Mouse (Mus musculus) kidney, postnatal 0 days (tissue): ENCODE results near the gene Ptprg. TPM values are rescaled to one million over a fixed set of nuclear protein-coding genes. Genes with fewer than 3 reads are reported as not detected.

Experiments used
- ATAC-seq: fragments of 200-750 bp; cut with Nextera tagmentation; replicated peaks from 2 replicates; pipeline ENCODE4 v1.8.0; 2017; ENCODE audit warnings: low read depth, moderate number of reproducible peaks, moderate TSS enrichment, moderate library complexity; ENCODE audit not compliant: low FRiP score
- DNase-seq: peaks from one replicate; pipeline ENCODE4 v3.0.0-alpha.2; 2016; ENCODE audit warnings: low spot score
- H3K27ac ChIP-seq: fragments of 300-500 bp; sonication (generic); 2 replicates; pipeline ENCODE4 v1.5.1; 2014; ENCODE audit warnings: mild to moderate bottlenecking
- H3K27me3 ChIP-seq: fragments of 300-500 bp; sonication (generic); 2 replicates; pipeline ENCODE4 v1.6.1; 2014; ENCODE audit warnings: low read length, mixed read lengths; ENCODE audit not compliant: insufficient read depth
- H3K36me3 ChIP-seq: fragments of 300-500 bp; sonication (generic); 2 replicates; pipeline ENCODE4 v1.6.1; 2014; ENCODE audit warnings: low read length, mixed read lengths; ENCODE audit not compliant: insufficient read depth
- H3K4me1 ChIP-seq: fragments of 300-500 bp; sonication (generic); replicated peaks from 2 replicates; pipeline ENCODE4 v1.6.1; 2014; ENCODE audit warnings: antibody characterized with exemption, low read length, mixed read lengths; ENCODE audit not compliant: insufficient read depth
- H3K4me2 ChIP-seq: fragments of 300-500 bp; sonication (generic); 2 replicates; pipeline ENCODE4 v1.6.1; 2014; ENCODE audit warnings: mild to moderate bottlenecking, low read length, moderate library complexity, mixed read lengths
- H3K4me3 ChIP-seq: fragments of 300-500 bp; sonication (generic); replicated peaks from 2 replicates; pipeline ENCODE4 v1.5.1; 2014; ENCODE audit warnings: low read depth, low read length
- H3K9ac ChIP-seq: fragments of 300-500 bp; sonication (generic); 2 replicates; pipeline ENCODE4 v1.6.1; 2014; ENCODE audit warnings: low read depth, low read length
- H3K9me3 ChIP-seq: fragments of 300-500 bp; sonication (generic); replicated peaks from 2 replicates; pipeline ENCODE4 v1.6.1; 2016; ENCODE audit warnings: low read length, inconsistent platforms, mixed read lengths
- CTCF ChIP-seq: IDR thresholded peaks from 2 replicates; pipeline ENCODE4 v1.5.1; 2016; ENCODE audit warnings: antibody characterized with exemption, low read depth, mild to moderate bottlenecking, moderate library complexity
- WGBS: fragments of 180-500 bp; shearing (Covaris S2); extraction: QIAGEN DNeasy Blood & Tissue Kit; methylation state at CpG from one replicate; pipeline ENCODE4 v1.1.7; 2014; 5-methylcytosine and 5-hydroxymethylcytosine counted together
- polyA plus RNA-seq: library from polyadenylated mRNA; unstranded; fragments of >200 nt; fragmentation: Nextera tagmentation; extraction: Ambion mirVana; gene quantifications from 2 replicates; pipeline ENCODE4 v1.2.1, GENCODE M21; 2015

The Ptprg gene
- polyA plus RNA-seq, 1 experiment from 2014 or later: 23.5 TPM

GRCm38 (mm10) chr14:11639366-11639765 is 86.0 kb downstream of the Ptprg start:
- Histone ChIP-seq H3K9me3 (0 out of 2 replicates have a peak, but pooled peaks cover 4% of the 10 kb centered on the region), H3K27me3 (no peaks in the 10 kb centered on the region), H3K4me3 (no peak overlapping the region), H3K36me3 (no peaks in the 10 kb centered on the region), H3K9ac (no peak overlapping the region), H3K4me1 (no peaks in the 10 kb centered on the region), H3K27ac (no peak overlapping the region), H3K4me2 (no peak overlapping the region)
- no peak for TF ChIP-seq CTCF
- no peak for DNase-seq
- WGBS: 86% methylated on average over 5 of the region's 5 CpGs
- ATAC-seq: no peak

- Histone ChIP-seq H3K27ac (no peak overlapping the region), H3K36me3 (no peaks in the 10 kb centered on the region), H3K27me3 (no peaks in the 10 kb centered on the region), H3K9me3 (0 out of 2 replicates have a peak, but pooled peaks cover 4% of the 10 kb centered on the region), H3K4me2 (no peak overlapping the region), H3K4me3 (no peak overlapping the region), H3K4me1 (no peaks in the 10 kb centered on the region), H3K9ac (no peak overlapping the region)
- TF ChIP-seq CTCF: no peak
- ATAC-seq (no peak), DNase-seq (no peak)
Measured at GRCm38 (mm10) chr14:11640372-11640771, 87.0 kb downstream of the Ptprg start.

- no peak for TF ChIP-seq CTCF
- Histone ChIP-seq H3K36me3 (no peaks in the 10 kb centered on the region), H3K27me3 (no peaks in the 10 kb centered on the region), H3K4me1 (no peaks in the 10 kb centered on the region), H3K9me3 (0 out of 2 replicates have a peak, but pooled peaks cover 4% of the 10 kb centered on the region), H3K4me3 (no peak overlapping the region), H3K9ac (no peak overlapping the region), H3K27ac (no peak overlapping the region), H3K4me2 (no peak overlapping the region)
- DNase-seq: no peak
- ATAC-seq: no peak
- WGBS: 88% methylated on average over 3 of the region's 3 CpGs
Measured at GRCm38 (mm10) chr14:11640996-11641395, 87.7 kb downstream of the Ptprg start.

- Histone ChIP-seq H3K4me2 (no peak overlapping the region), H3K27ac (no peak overlapping the region), H3K9me3 (0 out of 2 replicates have a peak, but pooled peaks cover 4% of the 10 kb centered on the region), H3K4me3 (no peak overlapping the region), H3K4me1 (no peaks in the 10 kb centered on the region), H3K36me3 (no peaks in the 10 kb centered on the region), H3K9ac (no peak overlapping the region), H3K27me3 (no peaks in the 10 kb centered on the region)
- DNase-seq (no peak), ATAC-seq (no peak)
- peak; percentile 57 for TF ChIP-seq CTCF
- WGBS: 97% methylated on average over 1 of the region's 1 CpGs
Measured at GRCm38 (mm10) chr14:11642977-11643376, 89.6 kb downstream of the Ptprg start.

GRCm38 (mm10) chr14:11657374-11657773 is 104.0 kb downstream of the Ptprg start:
- Histone ChIP-seq H3K27ac (peak overlapping the region; percentile 36; the same call in 1 of the 2 replicates), H3K4me3 (no peak overlapping the region), H3K4me2 (no peak overlapping the region), H3K9me3 (no peaks in the 10 kb centered on the region), H3K4me1 (0 out of 2 replicates have a peak, but pooled peaks cover 5% of the 10 kb centered on the region), H3K27me3 (no peaks in the 10 kb centered on the region), H3K9ac (no peak overlapping the region), H3K36me3 (no peaks in the 10 kb centered on the region)
- 37% methylated on average over 6 of the region's 6 CpGs for WGBS
- DNase-seq (peak; percentile 68), ATAC-seq (no peak)
- TF ChIP-seq CTCF: no peak

GRCm38 (mm10) chr14:11663661-11664215 is 110.4 kb downstream of the Ptprg start:
- Histone ChIP-seq H3K27ac (no peak overlapping the region), H3K4me3 (no peak overlapping the region), H3K27me3 (no peaks in the 10 kb centered on the region), H3K4me1 (0 out of 2 replicates have a peak, but pooled peaks cover 7% of the 10 kb centered on the region), H3K9ac (no peak overlapping the region), H3K9me3 (no peaks in the 10 kb centered on the region), H3K36me3 (no peaks in the 10 kb centered on the region), H3K4me2 (no peak overlapping the region)
- no peak for TF ChIP-seq CTCF
- WGBS: 39% methylated on average over 11 of the region's 11 CpGs
- DNase-seq: no peak
- no peak for ATAC-seq

- DNase-seq (no peak), ATAC-seq (no peak)
- Histone ChIP-seq H3K27me3 (no peaks in the 10 kb centered on the region), H3K4me1 (0 out of 2 replicates have a peak, but pooled peaks cover 7% of the 10 kb centered on the region), H3K36me3 (no peaks in the 10 kb centered on the region), H3K4me3 (no peak overlapping the region), H3K27ac (no peak overlapping the region), H3K9ac (no peak overlapping the region), H3K9me3 (no peaks in the 10 kb centered on the region), H3K4me2 (no peak overlapping the region)
- TF ChIP-seq CTCF: no peak
- WGBS: 48% methylated on average over 9 of the region's 9 CpGs
Measured at GRCm38 (mm10) chr14:11664302-11664701, 111.0 kb downstream of the Ptprg start.
